Mouse (Mus musculus) ES-E14 (cell line): ENCODE measurements around the gene Hephl1. TPM values are rescaled to one million over a fixed set of nuclear protein-coding genes. Genes with fewer than 3 reads are reported as not detected.
A peak's percentile ranks its signal among the peaks of the same experiment; 100 is the strongest.

ENCODE experiments used
- DNase-seq: peaks from one replicate; pipeline ENCODE4 v3.0.0-alpha.2; 2013; ENCODE audit warnings: low read depth, low spot score
- H3K27ac ChIP-seq: 2 replicates; pipeline ENCODE4 v1.5.1; 2012; ENCODE audit warnings: low read depth, mild to moderate bottlenecking, low read length, moderate library complexity, mixed read lengths; ENCODE audit not compliant: poor library complexity, insufficient read depth, severe bottlenecking
- H3K36me3 ChIP-seq: 2 replicates; pipeline ENCODE4 v1.6.1; 2012; ENCODE audit warnings: mild to moderate bottlenecking, low read length, moderate library complexity, mixed read lengths; ENCODE audit not compliant: control insufficient read depth, poor library complexity, insufficient read depth, severe bottlenecking
- H3K4me1 ChIP-seq, 2 experiments: fragments of 150-350 bp in 1 of 2; sonication (generic) in 1 of 2; 2 replicates each; pipeline ENCODE4 v1.6.1; 2012; ENCODE audit warnings: low read length in 2 of 2, mild to moderate bottlenecking in 1 of 2, mixed read lengths in 1 of 2; ENCODE audit not compliant: control insufficient read depth in 2 of 2, insufficient read depth in 2 of 2, poor library complexity in 1 of 2
- H3K4me3 ChIP-seq, 2 experiments: fragments of 150-350 bp in 1 of 2; sonication (generic) in 1 of 2; 2 replicates each; pipeline ENCODE4 v1.5.1; 2012; ENCODE audit warnings: low read length in 2 of 2, low read depth in 1 of 2, mild to moderate bottlenecking in 1 of 2, mixed read lengths in 1 of 2; ENCODE audit not compliant: insufficient read depth in 1 of 2, poor library complexity in 1 of 2, severe bottlenecking in 1 of 2
- H3K9ac ChIP-seq: 2 replicates; pipeline ENCODE4 v1.6.1; 2012; ENCODE audit warnings: low read depth, mild to moderate bottlenecking, low read length, mixed read lengths; ENCODE audit not compliant: poor library complexity, insufficient read depth, severe bottlenecking
- H3K9me3 ChIP-seq: fragments of 150-350 bp; sonication (generic); 2 replicates; pipeline ENCODE4 v1.6.1; 2012; ENCODE audit warnings: low read depth, mild to moderate bottlenecking, low read length; ENCODE audit not compliant: control insufficient read depth, insufficient read depth
- CHD2 ChIP-seq: IDR thresholded peaks from 2 replicates; pipeline ENCODE4 v1.6.1; 2014; ENCODE audit warnings: mild to moderate bottlenecking, low read depth, low read length, inconsistent platforms
- HCFC1 ChIP-seq: IDR thresholded peaks from 2 replicates; pipeline ENCODE4 v1.6.1; 2012; ENCODE audit warnings: low read length, inconsistent platforms, borderline replicate concordance; ENCODE audit not compliant: insufficient read depth
- MAFK ChIP-seq: IDR thresholded peaks from 2 replicates; pipeline ENCODE4 v1.6.1; 2014; ENCODE audit warnings: mild to moderate bottlenecking, low read depth, low read length, inconsistent platforms; ENCODE audit not compliant: insufficient read depth
- ZC3H11A ChIP-seq: IDR thresholded peaks from 2 replicates; pipeline ENCODE4 v1.6.1; 2012; ENCODE audit warnings: low read depth, mild to moderate bottlenecking, inconsistent platforms, low read length, borderline replicate concordance
- ZNF384 ChIP-seq: IDR thresholded peaks from 2 replicates; pipeline ENCODE4 v1.6.1; 2012; ENCODE audit warnings: low read depth, low read length, inconsistent platforms
- in situ Hi-C, 2 experiments: fragments of 600-800 bp; cut with MboI; formaldehyde crosslinking; loops; one replicate each; pipeline ENCODE4 v1.15.1; 2025; ENCODE audit warnings: low sequenced_read_pairs in 2 of 2, inconsistent platforms in 1 of 2; ENCODE audit not compliant: unreplicated experiment in 2 of 2
- total RNA-seq: library from RNA; depleted of rRNA; stranded (reverse); fragments of 300-350 nt; gene quantifications from 2 replicates; pipeline ENCODE4 v1.2.3, GENCODE M21; 2012

Hephl1 gene
- total RNA-seq, 1 experiment, result 0.09 TPM

DNA sequence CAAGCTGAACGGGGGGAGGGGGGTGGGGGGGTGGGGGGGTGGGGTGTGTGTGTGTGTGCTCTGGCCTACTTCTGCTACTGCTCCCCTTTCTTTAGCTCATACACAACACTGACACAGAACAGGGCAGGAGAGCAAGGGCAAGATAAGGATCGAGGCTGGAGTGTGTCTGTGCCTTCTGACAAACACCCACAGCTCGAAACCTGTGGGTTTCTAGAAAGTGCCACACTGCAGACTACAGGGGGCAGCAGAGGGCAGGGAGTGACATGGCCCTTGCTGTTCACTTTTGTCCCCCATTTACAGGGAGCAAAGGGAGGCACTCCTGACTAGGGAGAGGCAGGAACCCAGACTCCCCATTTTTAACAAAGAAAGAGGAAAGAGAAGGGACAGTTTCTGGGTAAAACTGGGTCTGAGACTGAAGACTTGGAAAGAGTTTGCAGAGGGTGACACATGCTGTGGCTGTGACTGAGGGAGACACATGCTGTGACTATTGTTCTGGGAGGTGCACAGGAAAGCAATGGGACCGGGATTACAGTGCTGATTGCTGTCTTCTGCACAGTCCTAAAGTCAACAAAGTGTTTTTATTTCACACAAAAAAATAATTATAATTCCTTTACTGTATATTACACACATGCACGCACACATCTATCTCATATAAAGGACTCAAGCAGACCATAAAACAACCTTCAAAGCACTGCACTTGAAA lies 82.7 kb downstream of the Hephl1 start:
- TF ChIP-seq CHD2 (no peak), ZC3H11A (no peak), HCFC1 (no peak), ZNF384 (no peak), MAFK (no peak)
- Histone ChIP-seq H3K9me3 (no peaks in the 10 kb centered on the region), H3K36me3 (peaks cover 12% of the 10 kb centered on the region; the same call in 1 of the 2 replicates), H3K27ac (no peak overlapping the region), H3K4me3 (no peak overlapping the region), H3K9ac (no peak overlapping the region), H3K4me1 (no peaks in the 10 kb centered on the region; a peak in 1 of 4 replicates)
- in situ Hi-C loops, result no loop called here
- DNase-seq, result no peak

GRCm38 (mm10) chr9:15027725-15028124 lies 84.2 kb downstream of the Hephl1 start:
- in situ Hi-C loops, result no loop called here
- Histone ChIP-seq H3K9ac (no peak overlapping the region), H3K4me1 (peaks cover 0 to 6% of the 10 kb centered on the region in 2 experiments; a peak in 1 of 4 replicates), H3K27ac (no peak overlapping the region), H3K9me3 (no peaks in the 10 kb centered on the region), H3K36me3 (peaks cover 12% of the 10 kb centered on the region; the same call in 1 of the 2 replicates), H3K4me3 (no peak overlapping the region)
- TF ChIP-seq CHD2 (no peak), ZC3H11A (no peak), MAFK (no peak), ZNF384 (no peak), HCFC1 (no peak)
- DNase-seq, result no peak

- Histone ChIP-seq H3K36me3 (no peaks in the 10 kb centered on the region; the same call in 1 of the 2 replicates), H3K9me3 (no peaks in the 10 kb centered on the region), H3K4me3 (no peak overlapping the region), H3K4me1 (peaks cover 0 to 14% of the 10 kb centered on the region in 2 experiments; a peak in 2 of 4 replicates), H3K27ac (no peak overlapping the region; the same call in 1 of the 2 replicates), H3K9ac (no peak overlapping the region)
- TF ChIP-seq ZNF384 (no peak), CHD2 (peak; percentile 42; the same call in 1 of the 2 replicates)
- DNase-seq, result peak; percentile 74
- in situ Hi-C loops, result loop anchor here in 1 of 2 experiments (25.0 kb wide), 1 partner anchor 161 kb away; the partner anchor contains the start of gene Gpr83
Measured at GRCm38 (mm10) chr9:15023049-15023448, 88.9 kb downstream of the Hephl1 start.

DNA sequence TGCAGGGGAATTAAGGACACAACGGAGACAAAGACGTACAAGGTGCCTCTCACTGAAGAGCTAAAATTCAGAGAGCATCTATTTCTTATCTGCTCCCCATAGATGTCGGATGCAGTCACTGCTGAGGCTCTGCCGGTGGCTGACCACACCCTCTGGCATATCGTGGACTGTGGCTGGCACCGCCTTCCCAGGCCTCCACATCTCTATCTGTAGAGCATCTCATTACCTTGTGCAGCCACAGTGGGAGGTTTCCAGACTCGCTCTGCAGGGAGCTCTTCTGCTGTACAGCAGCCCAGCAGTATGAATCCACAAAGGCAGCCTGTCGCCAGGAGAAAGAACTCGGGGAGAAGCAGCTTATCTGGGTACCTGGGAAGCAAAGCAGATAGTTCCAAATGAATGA lies 90.8 kb downstream of the Hephl1 start:
- DNase-seq, result no peak
- no peak overlapping the region for H3K27ac ChIP-seq
- H3K9ac ChIP-seq, result no peak overlapping the region
- H3K4me1 ChIP-seq, result peaks cover 0 to 14% of the 10 kb centered on the region in 2 experiments; a peak in 2 of 4 replicates
- in situ Hi-C loops, result loop anchor here in 1 of 2 experiments (25.0 kb wide), 1 partner anchor 159 kb away; the partner anchor contains the start of gene Gpr83
- H3K36me3 ChIP-seq, result no peaks in the 10 kb centered on the region; the same call in 1 of the 2 replicates
- TF ChIP-seq MAFK, result no peak
- TF ChIP-seq CHD2, result no peak
- TF ChIP-seq ZNF384, result no peak
- no peak for TF ChIP-seq ZC3H11A
- TF ChIP-seq HCFC1, result no peak
- H3K9me3 ChIP-seq, result no peaks in the 10 kb centered on the region
- H3K4me3 ChIP-seq, result no peak overlapping the region
